Mouse (Mus musculus) forebrain, embryonic 14.5 days (tissue): Measurements from ENCODE around the gene Usp3. TPM values are rescaled to one million over a fixed set of nuclear protein-coding genes. Genes with fewer than 3 reads are reported as not detected.

Experiments
- ATAC-seq: fragments of 200-750 bp; cut with Nextera tagmentation; 2 replicates; pipeline ENCODE4 v1.8.0; 2017; ENCODE audit warnings: mild to moderate bottlenecking, moderate library complexity
- DNase-seq: peaks from one replicate; pipeline ENCODE4 v3.0.0-alpha.2; 2015; ENCODE audit warnings: low spot score
- H3K27ac ChIP-seq: fragments of 300-500 bp; sonication (generic); 2 replicates; pipeline ENCODE4 v1.5.1; 2014; ENCODE audit warnings: low read depth, mild to moderate bottlenecking, control low read depth, low read length, moderate library complexity
- H3K27me3 ChIP-seq: fragments of 300-500 bp; sonication (generic); replicated peaks from 2 replicates; pipeline ENCODE4 v1.6.1; 2014; ENCODE audit warnings: low read length, control low read depth, mixed read lengths; ENCODE audit not compliant: control insufficient read depth, insufficient read depth
- H3K36me3 ChIP-seq: fragments of 300-500 bp; sonication (generic); 2 replicates; pipeline ENCODE4 v1.6.1; 2014; ENCODE audit warnings: low read length, control low read depth; ENCODE audit not compliant: control insufficient read depth, insufficient read depth
- H3K4me1 ChIP-seq: fragments of 300-500 bp; sonication (generic); 2 replicates; pipeline ENCODE4 v1.6.1; 2014; ENCODE audit warnings: antibody characterized with exemption, low read length, control low read depth; ENCODE audit not compliant: control insufficient read depth, insufficient read depth
- H3K4me2 ChIP-seq: fragments of 300-500 bp; sonication (generic); 2 replicates; pipeline ENCODE4 v1.6.1; 2014; ENCODE audit warnings: mild to moderate bottlenecking, control low read depth, low read length
- H3K4me3 ChIP-seq: fragments of 300-500 bp; sonication (generic); 2 replicates; pipeline ENCODE4 v1.5.1; 2014; ENCODE audit warnings: low read depth, low read length, control low read depth
- H3K9ac ChIP-seq: fragments of 300-500 bp; sonication (generic); 2 replicates; pipeline ENCODE4 v1.6.1; 2014; ENCODE audit warnings: mild to moderate bottlenecking, low read length, control low read depth, moderate library complexity
- H3K9me3 ChIP-seq: fragments of 300-500 bp; sonication (generic); replicated peaks from 2 replicates; pipeline ENCODE4 v1.6.1; 2016; ENCODE audit warnings: low read length, control low read depth, mixed read lengths; ENCODE audit not compliant: control insufficient read depth
- WGBS: fragments of 180-500 bp; shearing (Covaris S2); extraction: QIAGEN DNeasy Blood & Tissue Kit; methylation state at CpG from one replicate; pipeline ENCODE4 v1.1.7; 2014; 5-methylcytosine and 5-hydroxymethylcytosine counted together
- polyA plus RNA-seq: library from polyadenylated mRNA; unstranded; fragments of >200 nt; fragmentation: Nextera tagmentation; extraction: Ambion mirVana; gene quantifications from 2 replicates; pipeline ENCODE4 v1.2.1, GENCODE M21; 2014

Gene Usp3
- polyA plus RNA-seq, 1 experiment from 2014 or later = 134 TPM

- Histone ChIP-seq H3K9ac (no peak overlapping the region), H3K4me1 (peaks cover 34% of the 10 kb centered on the region), H3K9me3 (no peaks in the 10 kb centered on the region), H3K27ac (no peak overlapping the region), H3K36me3 (no peaks in the 10 kb centered on the region), H3K4me3 (no peak overlapping the region), H3K27me3 (no peaks in the 10 kb centered on the region), H3K4me2 (no peak overlapping the region)
- DNase-seq (no peak), ATAC-seq (no peak)
- 45% methylated on average over 1 of the region's 1 CpGs for WGBS
Observed at GRCm38 (mm10) chr9:66586533-66586932, 6.4 kb downstream of the Usp3 start.

DNA sequence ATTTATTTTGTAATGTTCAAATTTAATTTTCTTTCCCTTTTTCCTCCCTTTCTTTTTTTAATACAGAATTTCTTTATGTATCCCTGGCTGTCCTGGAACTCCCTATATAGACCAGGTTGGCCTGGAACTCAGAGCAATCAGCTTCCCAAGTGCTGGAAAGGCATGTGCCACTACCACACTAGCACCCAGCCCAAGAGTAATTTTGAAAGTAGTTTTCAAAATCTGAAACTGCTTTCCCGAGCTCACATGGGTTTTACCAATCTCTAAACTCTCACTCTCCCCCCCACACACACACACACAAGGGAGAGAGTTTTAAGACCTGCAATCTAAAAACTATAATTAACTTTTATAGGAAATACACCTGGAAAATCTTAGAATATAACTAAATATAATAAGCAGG, 7.8 kb downstream of the Usp3 start:
- no peak for DNase-seq
- Histone ChIP-seq H3K36me3 (no peaks in the 10 kb centered on the region), H3K9me3 (no peaks in the 10 kb centered on the region), H3K4me1 (peaks cover 21% of the 10 kb centered on the region), H3K9ac (no peak overlapping the region), H3K27me3 (no peaks in the 10 kb centered on the region), H3K27ac (no peak overlapping the region), H3K4me2 (no peak overlapping the region), H3K4me3 (no peak overlapping the region)
- WGBS = 80% methylated on average over 1 of the region's 1 CpGs
- no peak for ATAC-seq

- H3K9me3 ChIP-seq = no peaks in the 10 kb centered on the region
- H3K4me3 ChIP-seq = no peak overlapping the region
- H3K4me2 ChIP-seq = no peak overlapping the region
- no peak for DNase-seq
- H3K36me3 ChIP-seq = no peaks in the 10 kb centered on the region
- peaks cover 14% of the 10 kb centered on the region for H3K4me1 ChIP-seq
- no peak overlapping the region for H3K27ac ChIP-seq
- ATAC-seq = no peak
- no peak overlapping the region for H3K9ac ChIP-seq
- no peaks in the 10 kb centered on the region for H3K27me3 ChIP-seq
Observed at GRCm38 (mm10) chr9:66584176-66584575, 8.8 kb downstream of the Usp3 start.

GRCm38 (mm10) chr9:66583244-66583643, 9.7 kb downstream of the Usp3 start:
- WGBS = 94% methylated on average over 1 of the region's 1 CpGs

GRCm38 (mm10) chr9:66581694-66582093, 11.2 kb downstream of the Usp3 start:
- H3K4me1 ChIP-seq = peaks cover 8% of the 10 kb centered on the region
- no peak for DNase-seq
- no peaks in the 10 kb centered on the region for H3K27me3 ChIP-seq

More at GRCm38 (mm10) chr9:66583244-66583643, 9.7 kb downstream of the Usp3 start:
- H3K27me3 ChIP-seq = no peaks in the 10 kb centered on the region
- peaks cover 8% of the 10 kb centered on the region for H3K4me1 ChIP-seq
- H3K36me3 ChIP-seq = no peaks in the 10 kb centered on the region
- no peaks in the 10 kb centered on the region for H3K9me3 ChIP-seq
- H3K9ac ChIP-seq = no peak overlapping the region
- no peak for DNase-seq
- H3K4me3 ChIP-seq = no peak overlapping the region
- no peak overlapping the region for H3K4me2 ChIP-seq
- no peak overlapping the region for H3K27ac ChIP-seq
- no peak for ATAC-seq

GRCm38 (mm10) chr9:66580722-66581121, 12.2 kb downstream of the Usp3 start:
- no peak overlapping the region for H3K4me3 ChIP-seq
- no peak for DNase-seq
- no peak overlapping the region for H3K9ac ChIP-seq
- no peaks in the 10 kb centered on the region for H3K9me3 ChIP-seq
- H3K4me2 ChIP-seq = no peak overlapping the region
- no peaks in the 10 kb centered on the region for H3K27me3 ChIP-seq
- no peak for ATAC-seq
- WGBS = 100% methylated on average over 1 of the region's 1 CpGs
- no peaks in the 10 kb centered on the region for H3K36me3 ChIP-seq
- no peak overlapping the region for H3K27ac ChIP-seq
- peaks cover 6% of the 10 kb centered on the region for H3K4me1 ChIP-seq

More at GRCm38 (mm10) chr9:66581694-66582093, 11.2 kb downstream of the Usp3 start:
- WGBS = 90% methylated on average over 3 of the region's 3 CpGs
- no peaks in the 10 kb centered on the region for H3K36me3 ChIP-seq
- H3K4me3 ChIP-seq = no peak overlapping the region
- no peak overlapping the region for H3K27ac ChIP-seq
- H3K9ac ChIP-seq = no peak overlapping the region
- no peak overlapping the region for H3K4me2 ChIP-seq
- H3K9me3 ChIP-seq = no peaks in the 10 kb centered on the region
- ATAC-seq = no peak

DNA sequence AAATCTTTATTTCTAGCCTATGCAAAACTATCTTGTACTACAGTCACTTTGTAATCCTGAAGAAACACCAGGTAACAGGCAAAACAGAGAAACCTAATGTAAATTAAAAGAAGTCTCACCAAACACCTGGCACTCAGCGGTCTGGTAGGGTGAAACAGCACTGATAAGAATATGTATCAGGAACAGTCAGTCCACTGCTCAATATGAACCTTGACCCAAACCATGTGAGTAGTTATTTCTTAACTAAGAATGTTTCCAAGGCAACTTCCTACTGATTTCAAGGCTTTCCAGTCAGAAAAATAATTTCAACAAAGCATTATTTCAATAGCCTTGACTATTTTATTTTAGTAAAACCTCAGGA, 17.1 kb downstream of the Usp3 start:
- WGBS = 81% methylated on average over 1 of the region's 1 CpGs
- no peak overlapping the region for H3K4me2 ChIP-seq
- H3K36me3 ChIP-seq = no peaks in the 10 kb centered on the region
- DNase-seq (no peak), ATAC-seq (no peak)
- H3K27ac ChIP-seq = no peak overlapping the region
- no peak overlapping the region for H3K4me3 ChIP-seq
- peaks cover 10% of the 10 kb centered on the region for H3K4me1 ChIP-seq
- H3K27me3 ChIP-seq = no peaks in the 10 kb centered on the region
- no peaks in the 10 kb centered on the region for H3K9me3 ChIP-seq
- H3K9ac ChIP-seq = no peak overlapping the region

GRCm38 (mm10) chr9:66575041-66575877, 17.7 kb downstream of the Usp3 start:
- WGBS = 85% methylated on average over 1 of the region's 1 CpGs
- Histone ChIP-seq H3K27ac (no peak overlapping the region), H3K4me1 (peaks cover 10% of the 10 kb centered on the region), H3K4me3 (no peak overlapping the region), H3K9me3 (no peaks in the 10 kb centered on the region), H3K36me3 (no peaks in the 10 kb centered on the region), H3K9ac (no peak overlapping the region), H3K27me3 (no peaks in the 10 kb centered on the region), H3K4me2 (no peak overlapping the region)
- no peak for DNase-seq
- no peak for ATAC-seq

GRCm38 (mm10) chr9:66571986-66572700, 20.8 kb downstream of the Usp3 start:
- Histone ChIP-seq H3K9me3 (no peaks in the 10 kb centered on the region), H3K27me3 (no peaks in the 10 kb centered on the region), H3K27ac (no peak overlapping the region), H3K4me2 (no peak overlapping the region), H3K4me3 (no peak overlapping the region), H3K4me1 (peaks cover 10% of the 10 kb centered on the region), H3K36me3 (no peaks in the 10 kb centered on the region), H3K9ac (no peak overlapping the region)
- 86% methylated on average over 4 of the region's 4 CpGs for WGBS
- DNase-seq = no peak
- no peak for ATAC-seq
